Mouse (Mus musculus) liver, embryonic 14.5 days (tissue): ENCODE data around the gene Pcbp2.

Experiments used
- CTCF ChIP-seq: IDR thresholded peaks from 2 replicates; pipeline ENCODE4 v1.5.1; 2016; ENCODE audit warnings: antibody characterized with exemption, low read depth, control low read depth
- EP300 ChIP-seq: IDR thresholded peaks from 2 replicates; pipeline ENCODE4 v1.6.1; 2016; ENCODE audit warnings: antibody characterized with exemption, low read depth

DNA sequence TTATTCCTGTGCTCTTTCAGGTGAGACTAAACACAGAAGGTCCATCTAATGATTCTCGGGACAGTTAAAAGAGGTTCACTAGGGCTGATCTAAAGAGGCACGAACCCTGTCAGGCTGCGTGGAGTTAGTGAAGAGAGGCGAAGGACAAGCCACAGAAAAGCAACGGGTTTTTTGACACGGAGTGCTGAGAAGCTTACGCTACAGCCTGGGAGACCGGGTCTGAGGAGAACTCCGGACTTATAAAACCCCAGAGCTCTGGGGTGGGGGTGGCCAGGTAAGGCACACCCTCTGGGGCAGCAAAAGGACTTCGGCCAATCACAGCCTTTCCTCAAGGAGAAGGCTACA lies 47.3 kb downstream of the Pcbp2 start:
- no peak for TF ChIP-seq CTCF
- no peak for TF ChIP-seq EP300
